Mouse (Mus musculus) small intestine, adult 2 months (tissue): ENCODE results near the gene Ubtfl1. TPM values are rescaled to one million over a fixed set of nuclear protein-coding genes. Genes with fewer than 3 reads are reported as not detected.

Experiments
- H3K27ac ChIP-seq: fragments of 200-500 bp; 2 replicates; pipeline ENCODE4 v1.5.1; 2012; ENCODE audit warnings: low read depth, low read length, control low read depth, inconsistent platforms; ENCODE audit not compliant: insufficient read depth
- H3K27me3 ChIP-seq: fragments of 200-500 bp; 2 replicates; pipeline ENCODE4 v1.6.1; 2012; ENCODE audit warnings: mild to moderate bottlenecking, moderate library complexity, low read length, inconsistent platforms; ENCODE audit not compliant: control insufficient read depth, insufficient read depth
- H3K36me3 ChIP-seq: fragments of 200-500 bp; 2 replicates; pipeline ENCODE4 v1.6.1; 2012; ENCODE audit warnings: mild to moderate bottlenecking, low read length, control low read depth, inconsistent platforms; ENCODE audit not compliant: control insufficient read depth, insufficient read depth
- H3K4me1 ChIP-seq: fragments of 200-500 bp; 2 replicates; pipeline ENCODE4 v1.6.1; 2012; ENCODE audit warnings: low read length, inconsistent platforms, mixed read lengths; ENCODE audit not compliant: control insufficient read depth, insufficient read depth, insufficient read length
- H3K4me3 ChIP-seq: fragments of 200-500 bp; 2 replicates; pipeline ENCODE4 v1.5.1; 2012; ENCODE audit warnings: low read depth, mild to moderate bottlenecking, control low read depth, inconsistent platforms, low read length, moderate library complexity
- CTCF ChIP-seq: fragments of 200-500 bp; IDR thresholded peaks from 2 replicates; pipeline ENCODE4 v1.5.1; 2012; ENCODE audit warnings: low read depth, mild to moderate bottlenecking, control low read depth, inconsistent platforms, low read length, moderate library complexity, mixed read lengths; ENCODE audit not compliant: insufficient replicate concordance, insufficient read length; ENCODE audit errors: extremely low read depth
- POLR2A ChIP-seq: fragments of 200-500 bp; IDR thresholded peaks from 2 replicates; pipeline ENCODE4 v1.6.1; 2012; ENCODE audit warnings: low read depth, mild to moderate bottlenecking, control low read depth, inconsistent platforms, low read length, moderate library complexity
- WGBS: fragments of 180-500 bp; shearing (Covaris S2); methylation state at CpG from one replicate; pipeline ENCODE4 v1.1.7; 2018; 5-methylcytosine and 5-hydroxymethylcytosine counted together
- polyA plus RNA-seq: library from polyadenylated mRNA; depleted of rRNA; stranded (reverse); fragments of >200 nt; gene quantifications from 2 replicates; pipeline ENCODE4 v1.2.3, GENCODE M21; 2012; rRNA removed

Gene Ubtfl1
- polyA plus RNA-seq, 1 experiment, result not detected

GRCm38 (mm10) chr9:18456520-18456919, 52.3 kb downstream of the Ubtfl1 start:
- no peaks in the 10 kb centered on the region for H3K27me3 ChIP-seq
- WGBS, result 93% methylated on average over 4 of the region's 4 CpGs
- H3K27ac ChIP-seq, result no peak overlapping the region
- H3K36me3 ChIP-seq, result peaks cover 5% of the 10 kb centered on the region
- no peak for TF ChIP-seq CTCF
- no peak for TF ChIP-seq POLR2A
- no peaks in the 10 kb centered on the region for H3K4me1 ChIP-seq
- no peak overlapping the region for H3K4me3 ChIP-seq

Other genes with a start within 250 kb of the Ubtfl1 start
- gene Chordc1, start 112.3 kb upstream of the Ubtfl1 start, polyA plus RNA-seq, result 3.2 and 5.1 TPM in 2 replicates
- 0.06 TPM in 1 of 2 replicates, not detected in the other for gene Naalad2, start 1.4 kb upstream of the Ubtfl1 start, polyA plus RNA-seq
- not detected in 2 replicates for gene Mbd3l2, start 26.2 kb downstream of the Ubtfl1 start, polyA plus RNA-seq
- gene Zfp558, start 73.8 kb downstream of the Ubtfl1 start, polyA plus RNA-seq, result 0.37 TPM in 1 of 2 replicates, not detected in the other
- gene Mbd3l1, start 73.9 kb downstream of the Ubtfl1 start, polyA plus RNA-seq, result not detected in 2 replicates